18 mouse cellular contexts compared by ENCODE assay signal in genomic region chr17:34744206-34744605, GRCm38 (mm10). TPM values are rescaled to one million over a fixed set of nuclear protein-coding genes. Genes with fewer than 3 reads are reported as not detected.
"Had no signal": no experiment of that assay in that cellular context is flagged by ENCODE, and none has a peak within 500 bp of the region (broad histone marks: within the 10 kb centered on the region; RNA-seq: fewer than 3 reads in every experiment).

No protein-coding gene starts in this region.

- H3K9me3 ChIP-seq: limb, embryonic 15.5 days; neural tube, embryonic 15.5 days; stomach, embryonic 15.5 days had no signal

- DNase-seq: kidney, postnatal 10 days; kidney, postnatal 4 days; lung, embryonic 14.5 days; midbrain, embryonic 14.5 days; retina, postnatal 1 day; right cerebral cortex, postnatal 14 days; thymus, adult 2 months; thymus, postnatal 25 days had no signal

- H3K4me1 ChIP-seq: limb, embryonic 15.5 days; midbrain, embryonic 10.5 days; neural tube, embryonic 15.5 days; stomach, embryonic 15.5 days had no signal

- H3K27me3 ChIP-seq: limb, embryonic 15.5 days; neural tube, embryonic 15.5 days; stomach, embryonic 15.5 days had no signal

- H3K4me3 ChIP-seq: left cerebral cortex, adult 2 months; limb, embryonic 15.5 days; midbrain, embryonic 10.5 days; myocyte; neural tube, embryonic 15.5 days; stomach, embryonic 15.5 days had no signal

- H3K9ac ChIP-seq: limb, embryonic 15.5 days; lung, embryonic 14.5 days; neural tube, embryonic 15.5 days; stomach, embryonic 15.5 days had no signal

- H3K4me2 ChIP-seq: limb, embryonic 15.5 days; lung, embryonic 14.5 days; neural tube, embryonic 15.5 days; stomach, embryonic 15.5 days had no signal

- ATAC-seq: inflammation-experienced regulatory T-cells, adult 6 months had no signal

- H3K36me3 ChIP-seq: limb, embryonic 15.5 days; midbrain, embryonic 10.5 days; neural tube, embryonic 15.5 days; stomach, embryonic 15.5 days had no signal

- H3K27ac ChIP-seq: left cerebral cortex, adult 2 months; limb, embryonic 15.5 days; midbrain, embryonic 10.5 days; neural tube, embryonic 15.5 days; stomach, embryonic 15.5 days had no signal

RNA-seq across cellular contexts. Expression of gene C4b, which starts 0.5 kb away (rescaled TPM):
- polyA plus RNA-seq: kidney, embryonic 14.5 days; limb, embryonic 11.5 days; lung, embryonic 14.5 days; midbrain, embryonic 10.5 days; myocyte; neural tube, embryonic 11.5 days had no signal
